26 mouse cellular contexts compared by ENCODE assay signal in genomic region chr14:62168711-62169110, GRCm38 (mm10).
DNase-seq lines count a peak whose midpoint lies in the region; ATAC-seq and TF ChIP-seq lines count a peak whose summit lies in the region.
"Had no signal": no experiment of that assay in that cellular context is flagged by ENCODE, and none has a peak within 500 bp of the region (broad histone marks: within the 10 kb centered on the region; RNA-seq: fewer than 3 reads in every experiment).

No protein-coding gene starts in this region.

- ATAC-seq in forebrain, embryonic 11.5 days (replicated peaks; ENCODE audit: low FRiP score): no peak
- ATAC-seq in forebrain, embryonic 15.5 days (replicated peaks): no peak
- ATAC-seq in heart, embryonic 13.5 days (ENCODE audit: extremely low read depth, insufficient number of reproducible peaks, low FRiP score, low TSS enrichment): no peak
- ATAC-seq in intestine, embryonic 16.5 days: peak; percentile 63; the same call in 1 of the 2 replicates
- no peak for ATAC-seq in intestine, embryonic 15.5 days
- ATAC-seq: CD4-positive, CD25-positive, alpha-beta regulatory T cell, adult 4 months; forebrain, embryonic 13.5 days; forebrain, embryonic 16.5 days had no signal

- H3K4me1 ChIP-seq in forebrain, embryonic 11.5 days (replicated peaks; ENCODE audit: control insufficient read depth, insufficient read depth, low read length): 0 out of 2 replicates have a peak, but pooled peaks cover 2% of the 10 kb centered on the region
- H3K4me1 ChIP-seq in forebrain, embryonic 15.5 days: peaks cover 13% of the 10 kb centered on the region
- peaks cover 63% of the 10 kb centered on the region for H3K4me1 ChIP-seq in heart, embryonic 13.5 days
- peaks cover 1% of the 10 kb centered on the region; the same call in 1 of the 2 replicates for H3K4me1 ChIP-seq in heart, adult 2 months (ENCODE audit: control insufficient read depth, insufficient read depth, low read length)
- peaks cover 20% of the 10 kb centered on the region; the same call in 1 of the 2 replicates for H3K4me1 ChIP-seq in intestine, embryonic 16.5 days (ENCODE audit: control insufficient read depth, insufficient read depth, low read length)
- H3K4me1 ChIP-seq in intestine, embryonic 15.5 days (replicated peaks): 0 out of 2 replicates have a peak, but pooled peaks cover 2% of the 10 kb centered on the region

- no peaks in the 10 kb centered on the region for H3K36me3 ChIP-seq in forebrain, embryonic 11.5 days (ENCODE audit: control insufficient read depth, insufficient read depth, low read length)
- H3K36me3 ChIP-seq in forebrain, embryonic 15.5 days: no peaks in the 10 kb centered on the region
- H3K36me3 ChIP-seq in heart, embryonic 13.5 days: no peaks in the 10 kb centered on the region
- H3K36me3 ChIP-seq in heart, adult 2 months (ENCODE audit: control insufficient read depth, insufficient read depth, low read length): no peaks in the 10 kb centered on the region
- no peaks in the 10 kb centered on the region for H3K36me3 ChIP-seq in intestine, embryonic 16.5 days (ENCODE audit: control insufficient read depth, insufficient read depth, low read length)
- no peaks in the 10 kb centered on the region for H3K36me3 ChIP-seq in intestine, embryonic 15.5 days
- H3K36me3 ChIP-seq: embryonic facial prominence, embryonic 13.5 days; embryonic facial prominence, embryonic 15.5 days; forebrain, embryonic 10.5 days; G1E had no signal

- 82% methylated on average over 6 of the region's 6 CpGs for WGBS in forebrain, embryonic 11.5 days
- WGBS in forebrain, embryonic 15.5 days: 82% methylated on average over 6 of the region's 6 CpGs
- WGBS in heart, embryonic 13.5 days: 44% methylated on average over 6 of the region's 6 CpGs
- WGBS in heart, adult 2 months: 60% methylated on average over 6 of the region's 6 CpGs
- WGBS in intestine, embryonic 16.5 days: 46% methylated on average over 6 of the region's 6 CpGs
- 51% methylated on average over 6 of the region's 6 CpGs for WGBS in intestine, embryonic 15.5 days

- H3K27me3 ChIP-seq in forebrain, embryonic 11.5 days (ENCODE audit: control insufficient read depth, insufficient read depth, low read length): no peaks in the 10 kb centered on the region
- no peaks in the 10 kb centered on the region for H3K27me3 ChIP-seq in forebrain, embryonic 15.5 days
- no peaks in the 10 kb centered on the region for H3K27me3 ChIP-seq in heart, embryonic 13.5 days (replicated peaks)
- no peaks in the 10 kb centered on the region for H3K27me3 ChIP-seq in heart, adult 2 months (ENCODE audit: control insufficient read depth, insufficient read depth, low read length)
- no peaks in the 10 kb centered on the region for H3K27me3 ChIP-seq in intestine, embryonic 16.5 days (replicated peaks; ENCODE audit: control insufficient read depth, insufficient read depth, low read length)
- no peaks in the 10 kb centered on the region for H3K27me3 ChIP-seq in intestine, embryonic 15.5 days (replicated peaks)
- H3K27me3 ChIP-seq: embryonic facial prominence, embryonic 13.5 days; embryonic facial prominence, embryonic 15.5 days; forebrain, embryonic 13.5 days had no signal

- H3K4me2 ChIP-seq in forebrain, embryonic 11.5 days (ENCODE audit: low read depth, low read length, severe bottlenecking): no peak overlapping the region
- H3K4me2 ChIP-seq in forebrain, embryonic 15.5 days (replicated peaks): no peak overlapping the region
- H3K4me2 ChIP-seq in heart, embryonic 13.5 days: no peak overlapping the region
- H3K4me2 ChIP-seq in intestine, embryonic 16.5 days (ENCODE audit: low read depth, low read length): no peak overlapping the region
- H3K4me2 ChIP-seq in intestine, embryonic 15.5 days (replicated peaks): no peak overlapping the region
- H3K4me2 ChIP-seq: embryonic facial prominence, embryonic 13.5 days; embryonic facial prominence, embryonic 15.5 days; forebrain, embryonic 13.5 days had no signal

- intact Hi-C loops in heart, adult 2 months (cut with DNase I): no loop called here

- no peaks in the 10 kb centered on the region for H3K79me2 ChIP-seq in heart, adult 2 months (replicated peaks; ENCODE audit: control insufficient read depth, insufficient read depth, low read length)

- TF ChIP-seq CTCF in heart, adult 2 months (IDR thresholded peaks at IDR 0.05): no peak

- TF ChIP-seq EP300 in heart, adult 2 months (IDR thresholded peaks at IDR 0.05; ENCODE audit: insufficient read depth, low read depth, low read length): no peak

- H3K9ac ChIP-seq in forebrain, embryonic 11.5 days (ENCODE audit: low read length): no peak overlapping the region
- no peak overlapping the region for H3K9ac ChIP-seq in forebrain, embryonic 15.5 days (replicated peaks)
- H3K9ac ChIP-seq in heart, embryonic 13.5 days: no peak overlapping the region
- no peak overlapping the region for H3K9ac ChIP-seq in heart, adult 2 months (ENCODE audit: low read depth, low read length)
- no peak overlapping the region for H3K9ac ChIP-seq in intestine, embryonic 16.5 days (ENCODE audit: low read depth, low read length)
- no peak overlapping the region for H3K9ac ChIP-seq in intestine, embryonic 15.5 days
- H3K9ac ChIP-seq: embryonic facial prominence, embryonic 13.5 days; embryonic facial prominence, embryonic 15.5 days; forebrain, embryonic 13.5 days had no signal

- TF ChIP-seq POLR2A in heart, adult 2 months (IDR thresholded peaks at IDR 0.05; ENCODE audit: insufficient read depth, low read depth, low read length): no peak

- no peaks in the 10 kb centered on the region for H3K9me3 ChIP-seq in forebrain, embryonic 11.5 days (ENCODE audit: control insufficient read depth, low read length)
- H3K9me3 ChIP-seq in forebrain, embryonic 15.5 days: no peaks in the 10 kb centered on the region
- H3K9me3 ChIP-seq in heart, embryonic 13.5 days: no peaks in the 10 kb centered on the region
- H3K9me3 ChIP-seq in intestine, embryonic 16.5 days (ENCODE audit: control insufficient read depth, low read length): no peaks in the 10 kb centered on the region
- H3K9me3 ChIP-seq in intestine, embryonic 15.5 days: no peaks in the 10 kb centered on the region
- H3K9me3 ChIP-seq: embryonic facial prominence, embryonic 13.5 days; embryonic facial prominence, embryonic 15.5 days; forebrain, embryonic 10.5 days; forebrain, embryonic 13.5 days; G1E had no signal

- H3K27ac ChIP-seq in forebrain, embryonic 11.5 days (ENCODE audit: low read depth, low read length): no peak overlapping the region
- no peak overlapping the region for H3K27ac ChIP-seq in forebrain, embryonic 15.5 days (replicated peaks)
- H3K27ac ChIP-seq in heart, embryonic 13.5 days (replicated peaks): peak overlapping the region; percentile 42; the same call in 1 of the 2 replicates
- H3K27ac ChIP-seq in heart, adult 2 months: no peak overlapping the region
- H3K27ac ChIP-seq in intestine, embryonic 16.5 days (ENCODE audit: low read length): no peak overlapping the region
- no peak overlapping the region for H3K27ac ChIP-seq in intestine, embryonic 15.5 days
- H3K27ac ChIP-seq: embryonic facial prominence, embryonic 13.5 days; embryonic facial prominence, embryonic 15.5 days; forebrain, embryonic 10.5 days; forebrain, embryonic 13.5 days had no signal

- no peak overlapping the region for H3K4me3 ChIP-seq in forebrain, embryonic 11.5 days (ENCODE audit: low read depth, low read length)
- no peak overlapping the region for H3K4me3 ChIP-seq in forebrain, embryonic 15.5 days
- H3K4me3 ChIP-seq in heart, embryonic 13.5 days: no peak overlapping the region
- no peak overlapping the region for H3K4me3 ChIP-seq in heart, adult 2 months
- H3K4me3 ChIP-seq in intestine, embryonic 16.5 days (ENCODE audit: low read length): no peak overlapping the region
- H3K4me3 ChIP-seq in intestine, embryonic 15.5 days (replicated peaks): no peak overlapping the region
- H3K4me3 ChIP-seq: embryonic facial prominence, embryonic 13.5 days; embryonic facial prominence, embryonic 15.5 days; erythroblast, embryonic 14.5 days; forebrain, embryonic 10.5 days; forebrain, embryonic 13.5 days had no signal

- peak; percentile 13 for DNase-seq in forebrain, embryonic 11.5 days (ENCODE audit: low spot score)
- no peak for DNase-seq in heart, adult 2 months
- no peak for DNase-seq in layer of hippocampus, adult 9-10 months (ENCODE audit: low spot score)
- DNase-seq: adrenal gland, adult 2 months; adrenal gland, postnatal 10 days; adrenal gland, postnatal 25 days; B cell, adult 2 months; cerebellum, adult 11 months; cerebellum, adult 18-20 months; cerebellum, adult 8-10 months; cerebellum, adult 9-11 months; cerebellum, postnatal 14 days; cerebellum, postnatal 36 days; embryo, embryonic 11 days had no signal
